Mouse (Mus musculus): ENCODE data around the gene Cyp2c23. TPM values are rescaled to one million over a fixed set of nuclear protein-coding genes. Genes with fewer than 3 reads are reported as not detected.

Cyp2c23 gene
- total and polyA plus RNA-seq, 3 experiments, result 0.11 TPM; not detected in 2

DNA sequence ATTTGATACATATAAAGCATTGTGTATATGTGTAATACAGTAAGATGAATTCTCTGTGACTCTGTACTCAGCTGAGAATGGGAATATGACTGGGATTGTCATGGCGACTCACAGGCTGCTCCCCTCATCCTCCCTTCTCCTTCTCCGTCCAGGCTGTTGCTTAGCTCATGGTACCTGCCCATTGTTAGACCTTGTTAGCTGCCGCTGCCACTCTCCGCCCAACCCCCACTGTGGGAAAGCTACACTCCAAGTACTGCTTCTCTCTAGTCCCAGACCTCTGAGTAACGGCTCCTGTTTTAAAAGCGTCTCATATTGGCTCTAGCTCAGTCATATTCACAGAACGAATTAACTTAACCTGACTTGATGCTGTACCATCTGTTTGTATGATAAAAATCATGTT is 9.3 kb downstream of the Cyp2c23 start:
- no peaks in the 10 kb centered on the region for H3K4me1 ChIP-seq (ENCODE audit: insufficient read depth, low read depth, low read length)
- TF ChIP-seq GATA1 (IDR thresholded peaks at IDR 0.05; ENCODE audit: borderline replicate concordance, low read length) (no peak), POLR2AphosphoS5 (IDR thresholded peaks at IDR 0.05; ENCODE audit: insufficient replicate concordance, low read depth, low read length) (no peak), GATA2 (IDR thresholded peaks at IDR 0.05; ENCODE audit: borderline replicate concordance, low read depth, low read length) (no peak), TAL1 (conservative IDR thresholded peaks at IDR 0.05; ENCODE audit: low read depth, low read length) (no peak), CTCF (IDR thresholded peaks at IDR 0.05; ENCODE audit: low read depth, low read length) (no peak)
- 0 out of 2 replicates have a peak, but pooled peaks cover 2% of the 10 kb centered on the region for H3K9me3 ChIP-seq (replicated peaks)
- H3K4me3 ChIP-seq (ENCODE audit: low read depth, low read length), result no peak overlapping the region
- no peak for ATAC-seq (ENCODE audit: extremely low read depth, insufficient number of reproducible peaks, low FRiP score, poor library complexity, severe bottlenecking)
- no peaks in the 10 kb centered on the region for H3K36me3 ChIP-seq (replicated peaks)
- no peak for DNase-seq (ENCODE audit: low spot score)
- no peaks in the 10 kb centered on the region for H3K27me3 ChIP-seq (ENCODE audit: insufficient read depth, low read length)

DNA sequence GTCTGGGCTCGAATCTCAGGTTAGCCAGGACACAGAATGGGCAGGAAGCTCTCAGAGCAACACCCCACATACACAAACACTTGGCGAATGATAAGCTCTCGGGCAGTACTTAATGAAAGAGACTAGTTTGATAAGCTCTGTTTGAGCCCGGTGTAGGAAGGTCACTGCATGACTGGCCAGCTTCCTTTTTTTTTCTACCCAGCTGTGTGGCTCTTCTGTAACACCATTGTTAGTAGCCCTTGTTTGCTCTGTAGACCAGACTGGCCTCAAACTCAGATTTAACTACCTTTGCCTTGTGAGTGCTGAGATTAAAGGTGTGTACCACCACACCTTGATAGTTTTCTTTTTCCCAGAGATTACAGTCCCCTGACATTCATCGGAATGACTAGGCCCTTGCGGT is 15.1 kb downstream of the Cyp2c23 start:
- DNase-seq (ENCODE audit: low spot score) (no peak), ATAC-seq (ENCODE audit: extremely low read depth, insufficient number of reproducible peaks, low FRiP score, poor library complexity, severe bottlenecking) (no peak)
- H3K4me1 ChIP-seq (ENCODE audit: insufficient read depth, low read depth, low read length), result no peaks in the 10 kb centered on the region
- H3K36me3 ChIP-seq (replicated peaks), result no peaks in the 10 kb centered on the region
- H3K9me3 ChIP-seq (replicated peaks), result no peaks in the 10 kb centered on the region
- H3K27me3 ChIP-seq (ENCODE audit: insufficient read depth, low read length), result peaks cover 2% of the 10 kb centered on the region; the same call in 1 of the 2 replicates
- no peak overlapping the region for H3K4me3 ChIP-seq (ENCODE audit: low read depth, low read length)
- TF ChIP-seq POLR2AphosphoS5 (IDR thresholded peaks at IDR 0.05; ENCODE audit: insufficient replicate concordance, low read depth, low read length) (no peak), GATA1 (IDR thresholded peaks at IDR 0.05; ENCODE audit: borderline replicate concordance, low read length) (no peak), CTCF (IDR thresholded peaks at IDR 0.05; ENCODE audit: low read depth, low read length) (no peak), GATA2 (IDR thresholded peaks at IDR 0.05; ENCODE audit: borderline replicate concordance, low read depth, low read length) (no peak), TAL1 (conservative IDR thresholded peaks at IDR 0.05; ENCODE audit: low read depth, low read length) (no peak)

DNA sequence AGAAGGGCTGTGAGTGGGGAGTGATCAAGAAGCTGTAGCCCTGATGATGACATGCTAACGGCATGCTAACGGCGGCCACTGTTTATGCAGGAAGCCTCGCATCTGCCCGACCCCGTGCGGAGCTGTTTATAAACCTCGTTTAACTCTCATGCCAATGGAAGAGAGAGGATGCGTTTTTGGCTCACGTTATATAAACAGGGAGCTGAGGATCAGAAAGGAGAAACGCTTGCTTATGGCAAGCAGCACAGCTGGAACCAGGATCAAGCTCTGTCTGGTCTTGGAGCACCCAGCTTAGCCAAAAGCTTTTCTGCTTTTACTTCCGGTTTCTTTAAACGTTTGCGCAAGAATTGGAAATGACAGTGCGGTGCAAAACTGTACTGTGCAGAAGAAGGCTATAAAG is 20.2 kb downstream of the Cyp2c23 start:
- H3K4me3 ChIP-seq (ENCODE audit: low read depth, low read length), result no peak overlapping the region
- ATAC-seq (ENCODE audit: extremely low read depth, insufficient number of reproducible peaks, low FRiP score, poor library complexity, severe bottlenecking), result no peak
- TF ChIP-seq TAL1 (conservative IDR thresholded peaks at IDR 0.05; ENCODE audit: low read depth, low read length) (no peak), POLR2AphosphoS5 (IDR thresholded peaks at IDR 0.05; ENCODE audit: insufficient replicate concordance, low read depth, low read length) (no peak), GATA1 (IDR thresholded peaks at IDR 0.05; ENCODE audit: borderline replicate concordance, low read length) (no peak), CTCF (IDR thresholded peaks at IDR 0.05; ENCODE audit: low read depth, low read length) (no peak)

GRCm38 (mm10) chr19:44007186-44007585 is 21.8 kb downstream of the Cyp2c23 start:
- no peaks in the 10 kb centered on the region for H3K4me1 ChIP-seq (ENCODE audit: insufficient read depth, low read depth, low read length)
- ATAC-seq (ENCODE audit: extremely low read depth, insufficient number of reproducible peaks, low FRiP score, poor library complexity, severe bottlenecking) (no peak), DNase-seq (ENCODE audit: low spot score) (no peak)
- no peaks in the 10 kb centered on the region for H3K36me3 ChIP-seq (replicated peaks)
- H3K9me3 ChIP-seq (replicated peaks), result no peaks in the 10 kb centered on the region
- TF ChIP-seq POLR2AphosphoS5 (IDR thresholded peaks at IDR 0.05; ENCODE audit: insufficient replicate concordance, low read depth, low read length) (no peak), CTCF (IDR thresholded peaks at IDR 0.05; ENCODE audit: low read depth, low read length) (no peak), GATA1 (IDR thresholded peaks at IDR 0.05; ENCODE audit: borderline replicate concordance, low read length) (no peak), TAL1 (conservative IDR thresholded peaks at IDR 0.05; ENCODE audit: low read depth, low read length) (no peak), GATA2 (IDR thresholded peaks at IDR 0.05; ENCODE audit: borderline replicate concordance, low read depth, low read length) (no peak)
- peaks cover 5% of the 10 kb centered on the region for H3K27me3 ChIP-seq (ENCODE audit: insufficient read depth, low read length)
- H3K4me3 ChIP-seq (ENCODE audit: low read depth, low read length), result no peak overlapping the region

More for the DNA sequence above, 20.2 kb downstream of the Cyp2c23 start:
- no peak for DNase-seq (ENCODE audit: low spot score)
- no peaks in the 10 kb centered on the region for H3K36me3 ChIP-seq (replicated peaks)
- H3K27me3 ChIP-seq (ENCODE audit: insufficient read depth, low read length), result peaks cover 5% of the 10 kb centered on the region
- no peaks in the 10 kb centered on the region for H3K9me3 ChIP-seq (replicated peaks)
- H3K4me1 ChIP-seq (ENCODE audit: insufficient read depth, low read depth, low read length), result no peaks in the 10 kb centered on the region

GRCm38 (mm10) chr19:44005025-44005424 is 24.0 kb downstream of the Cyp2c23 start:
- Histone ChIP-seq H3K36me3 (replicated peaks) (no peaks in the 10 kb centered on the region), H3K4me3 (ENCODE audit: low read depth, low read length) (no peak overlapping the region), H3K4me1 (ENCODE audit: insufficient read depth, low read depth, low read length) (no peaks in the 10 kb centered on the region), H3K9me3 (replicated peaks) (no peaks in the 10 kb centered on the region), H3K27me3 (ENCODE audit: insufficient read depth, low read length) (peaks cover 13% of the 10 kb centered on the region)
- DNase-seq (ENCODE audit: low spot score) (no peak), ATAC-seq (ENCODE audit: extremely low read depth, insufficient number of reproducible peaks, low FRiP score, poor library complexity, severe bottlenecking) (no peak)
- TF ChIP-seq GATA1 (IDR thresholded peaks at IDR 0.05; ENCODE audit: borderline replicate concordance, low read length) (no peak), POLR2AphosphoS5 (IDR thresholded peaks at IDR 0.05; ENCODE audit: insufficient replicate concordance, low read depth, low read length) (no peak)

DNA sequence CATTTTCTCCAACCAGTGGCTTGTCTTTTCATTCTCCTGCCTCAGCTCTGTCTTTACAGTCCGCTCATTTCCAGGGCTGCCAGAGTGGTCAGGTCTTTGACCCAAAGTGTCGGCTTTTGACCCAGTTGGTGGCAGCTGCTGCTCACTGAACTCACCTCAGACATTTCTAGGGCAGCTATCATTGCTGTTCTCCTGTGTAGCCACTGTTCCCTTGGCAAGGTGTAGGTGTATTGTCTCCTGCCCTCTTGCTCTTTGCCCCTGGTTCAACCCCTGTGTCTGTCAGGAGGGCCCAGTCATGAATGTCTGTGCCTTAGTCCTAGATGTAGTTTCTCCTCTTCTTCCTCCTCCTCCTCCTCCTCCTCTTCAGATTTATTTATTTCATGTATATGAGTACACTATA is 24.7 kb downstream of the Cyp2c23 start:
- TF ChIP-seq POLR2AphosphoS5 (IDR thresholded peaks at IDR 0.05; ENCODE audit: insufficient replicate concordance, low read depth, low read length) (no peak), TAL1 (conservative IDR thresholded peaks at IDR 0.05; ENCODE audit: low read depth, low read length) (no peak)
- DNase-seq (ENCODE audit: low spot score) (no peak), ATAC-seq (ENCODE audit: extremely low read depth, insufficient number of reproducible peaks, low FRiP score, poor library complexity, severe bottlenecking) (no peak)
- no peak overlapping the region for H3K4me3 ChIP-seq (ENCODE audit: low read depth, low read length)
- no peaks in the 10 kb centered on the region for H3K36me3 ChIP-seq (replicated peaks)
- H3K27me3 ChIP-seq (ENCODE audit: insufficient read depth, low read length), result peaks cover 13% of the 10 kb centered on the region
- no peaks in the 10 kb centered on the region for H3K4me1 ChIP-seq (ENCODE audit: insufficient read depth, low read depth, low read length)
- H3K9me3 ChIP-seq (replicated peaks), result no peaks in the 10 kb centered on the region

DNA sequence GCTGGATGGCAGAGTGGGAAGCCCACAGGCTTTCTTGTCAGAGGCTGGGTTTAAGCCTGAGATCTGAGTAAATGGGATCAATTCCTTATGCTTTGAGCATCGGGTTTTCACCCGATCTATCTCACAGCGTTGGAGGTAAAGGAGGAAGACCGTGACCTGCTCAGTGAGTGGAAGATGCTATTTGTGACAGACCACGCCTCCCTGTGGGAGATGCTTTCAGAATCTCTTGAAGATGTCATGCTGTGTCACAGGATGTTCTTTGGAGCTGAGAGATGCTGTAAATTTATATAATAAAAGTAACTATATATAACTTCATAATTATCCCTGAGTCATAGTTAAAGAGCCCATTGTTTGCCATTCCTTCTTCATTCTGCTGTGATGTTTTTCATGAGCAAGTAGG is 28.3 kb downstream of the Cyp2c23 start:
- DNase-seq (ENCODE audit: low spot score), result no peak
- H3K36me3 ChIP-seq (replicated peaks), result no peaks in the 10 kb centered on the region
- H3K4me1 ChIP-seq (ENCODE audit: insufficient read depth, low read depth, low read length), result no peaks in the 10 kb centered on the region

More for the DNA sequence above, 28.3 kb downstream of the Cyp2c23 start:
- no peak for ATAC-seq (ENCODE audit: extremely low read depth, insufficient number of reproducible peaks, low FRiP score, poor library complexity, severe bottlenecking)
- Histone ChIP-seq H3K9me3 (replicated peaks) (no peaks in the 10 kb centered on the region), H3K27me3 (ENCODE audit: insufficient read depth, low read length) (peaks cover 23% of the 10 kb centered on the region), H3K4me3 (ENCODE audit: low read depth, low read length) (no peak overlapping the region)
- TF ChIP-seq GATA2 (IDR thresholded peaks at IDR 0.05; ENCODE audit: borderline replicate concordance, low read depth, low read length) (no peak), POLR2AphosphoS5 (IDR thresholded peaks at IDR 0.05; ENCODE audit: insufficient replicate concordance, low read depth, low read length) (no peak), CTCF (IDR thresholded peaks at IDR 0.05; ENCODE audit: low read depth, low read length) (no peak)
